Mouse (Mus musculus) thymus, postnatal 36 days (tissue): ENCODE results near the gene Rbfox1.

Experiments used
- DNase-seq, 2 experiments: peaks; one replicate each; pipeline ENCODE4 v3.0.0; 2022; ENCODE audit warnings: mixed read lengths in 2 of 2

Rbfox1 gene

DNA sequence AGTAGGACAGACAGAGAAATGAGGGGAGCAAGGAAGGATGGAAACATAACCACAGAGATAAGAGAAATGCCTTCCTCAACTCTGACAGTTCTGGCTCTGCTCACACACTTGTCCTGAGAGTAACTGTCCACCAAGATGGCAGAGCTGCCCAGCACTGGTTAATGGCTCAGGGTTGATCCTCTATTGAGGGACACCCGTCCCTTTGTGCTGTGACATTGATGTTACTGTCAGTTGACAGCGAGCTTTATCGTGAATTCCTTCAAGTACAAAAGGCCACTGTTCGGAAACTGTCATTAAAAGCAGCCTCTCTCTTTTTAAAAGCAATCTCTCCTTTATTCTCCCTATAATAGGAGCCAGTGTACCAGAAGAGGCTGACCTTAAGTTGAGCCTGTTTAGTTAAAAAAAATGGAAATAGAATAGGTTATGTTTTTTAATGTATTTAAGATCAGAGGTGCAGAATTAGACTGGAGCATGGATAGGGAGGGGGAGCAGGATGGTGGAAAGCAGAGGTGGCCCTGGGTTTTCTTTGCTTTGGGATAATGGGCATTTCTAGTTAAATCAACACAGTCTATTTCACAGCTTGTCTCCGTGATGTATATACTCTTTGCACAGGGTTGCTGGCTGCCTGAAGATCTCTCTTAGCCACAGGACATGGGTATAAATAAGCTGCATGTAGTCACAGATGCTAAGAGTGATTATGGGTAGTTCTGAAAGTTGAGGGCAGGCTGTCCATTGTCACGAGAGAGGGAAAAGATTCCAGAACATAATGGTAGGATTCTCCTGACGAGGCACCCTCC lies 212.3 kb downstream of the Rbfox1 start:
- no peak for DNase-seq

DNA sequence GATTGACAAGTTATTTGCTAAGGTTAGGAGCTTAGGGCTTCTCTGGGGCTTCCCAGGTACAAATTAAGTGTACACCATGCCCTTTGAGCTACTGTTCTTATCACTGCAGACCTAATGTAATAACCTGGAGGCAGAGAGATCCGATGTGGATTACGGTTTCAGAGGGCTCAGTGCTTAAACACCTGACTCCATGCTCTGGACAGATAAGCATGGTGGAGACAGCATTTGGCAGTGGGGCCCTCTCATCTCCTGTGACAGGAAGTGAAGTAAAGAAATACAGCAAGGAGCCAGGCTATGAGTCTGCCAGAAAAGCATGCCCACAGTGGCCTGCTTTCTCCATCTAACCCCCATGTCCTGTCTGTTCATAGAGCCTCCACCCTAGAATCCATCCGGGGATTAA lies 213.0 kb downstream of the Rbfox1 start:
- no peak for DNase-seq

DNA sequence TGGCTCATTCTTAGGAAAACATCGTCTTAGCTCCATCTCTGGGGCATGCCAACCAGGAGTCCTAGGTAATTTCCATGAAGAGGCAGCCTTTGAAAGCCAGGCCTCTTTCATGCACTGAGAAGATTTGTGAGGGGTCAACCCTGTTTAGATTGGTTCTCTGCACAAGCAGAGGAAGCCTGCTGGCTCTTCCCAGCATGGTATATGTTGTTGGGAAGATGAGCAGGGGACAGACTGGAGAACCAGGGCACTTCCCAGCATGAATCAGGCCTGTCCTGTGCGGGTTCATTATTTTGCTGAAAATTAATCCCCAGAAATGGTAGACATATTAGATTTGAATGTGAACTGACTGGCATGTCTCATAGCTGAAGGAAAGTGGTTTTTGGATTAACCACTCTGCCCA lies 214.4 kb downstream of the Rbfox1 start:
- DNase-seq, result no peak

DNA sequence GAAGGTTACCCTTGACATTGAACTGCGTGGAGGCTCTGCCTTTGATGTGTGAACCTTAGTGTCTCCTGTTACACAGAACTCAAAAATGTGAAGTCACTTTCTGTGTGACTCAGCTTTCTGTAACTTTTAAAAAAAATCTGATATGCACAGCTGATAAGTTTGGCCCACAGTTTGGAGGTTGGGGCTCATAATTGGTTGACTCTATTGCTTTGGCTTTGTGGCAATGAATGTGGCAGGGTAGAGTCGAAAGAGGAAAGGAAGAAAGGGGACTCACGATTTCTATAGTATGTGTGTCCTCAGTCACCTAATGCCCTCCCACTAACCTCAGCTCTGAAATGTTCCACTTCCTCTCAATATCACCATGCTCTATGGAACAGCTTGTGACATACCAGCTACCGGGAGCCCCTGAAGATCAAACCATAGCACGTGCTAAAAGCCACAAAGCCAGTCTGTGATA lies 215.3 kb downstream of the Rbfox1 start:
- DNase-seq, result no peak

DNA sequence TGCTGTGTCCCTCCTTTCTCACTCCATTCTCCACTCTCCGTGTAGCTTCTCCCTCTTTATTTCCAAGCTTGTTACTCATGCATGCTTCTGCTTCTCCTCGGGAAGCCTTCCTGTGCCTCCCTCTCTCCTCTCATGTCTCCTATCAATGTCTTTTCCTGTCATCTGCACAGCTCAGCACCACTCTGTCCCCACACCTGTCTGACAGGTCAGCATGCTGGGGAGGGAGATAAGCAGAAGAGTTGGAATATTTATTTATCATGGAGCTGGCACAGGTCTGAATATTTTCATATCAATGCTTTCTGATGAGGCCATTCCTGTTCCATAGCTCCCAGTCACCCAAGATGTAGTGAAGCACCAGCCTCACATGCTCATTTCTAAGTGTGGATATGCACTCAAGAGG lies 218.6 kb downstream of the Rbfox1 start:
- no peak for DNase-seq

DNA sequence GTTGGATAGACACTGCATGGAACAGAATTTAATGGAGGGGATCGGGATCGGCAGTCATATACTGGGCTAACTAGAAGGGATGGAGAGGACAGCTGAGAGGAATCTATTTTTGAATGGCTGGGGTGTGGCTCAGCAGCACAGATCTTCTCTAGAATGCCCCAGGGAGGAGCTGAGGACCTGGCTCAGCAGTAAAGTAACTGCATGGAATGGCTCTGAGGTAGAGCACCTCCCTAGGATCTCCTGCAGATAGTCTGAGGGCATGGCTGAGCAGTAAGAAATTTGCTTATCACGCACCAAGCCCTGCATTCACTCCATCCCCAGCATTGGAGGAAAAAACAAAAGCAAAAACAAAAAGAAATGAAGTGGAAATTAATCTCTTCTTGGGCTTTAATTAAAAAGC lies 225.0 kb downstream of the Rbfox1 start:
- DNase-seq, result no peak

DNA sequence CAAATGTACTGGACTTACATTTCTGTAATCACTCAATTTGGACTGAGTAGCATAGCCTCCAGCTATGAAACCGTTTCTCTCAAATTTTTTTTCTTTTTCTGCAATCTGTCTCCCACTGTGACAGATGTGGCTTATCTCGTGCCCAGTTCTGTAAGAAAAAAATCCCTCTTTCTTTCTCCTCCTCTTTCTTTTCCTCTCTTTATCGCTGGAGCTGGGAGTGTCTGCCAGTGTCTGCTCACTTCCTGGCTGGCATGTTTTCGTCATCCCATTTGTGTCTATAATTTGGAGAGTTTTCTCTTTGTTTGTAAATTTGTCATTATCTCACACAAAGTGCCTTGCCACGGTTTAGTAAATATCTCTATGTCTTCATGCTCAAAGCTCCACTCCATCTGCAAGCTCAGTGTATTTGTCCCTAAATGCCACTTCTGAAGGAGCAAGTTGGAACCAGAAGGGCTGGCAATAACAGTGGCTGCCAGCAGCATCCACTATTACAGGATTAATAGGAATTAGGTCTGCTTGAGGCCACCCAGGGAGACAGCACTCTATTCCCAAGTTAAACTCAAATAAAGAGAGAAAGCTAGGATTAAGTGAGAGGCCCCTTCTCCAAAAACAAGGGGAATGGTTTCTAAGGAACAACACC lies 228.8 kb downstream of the Rbfox1 start:
- no peak for DNase-seq

DNA sequence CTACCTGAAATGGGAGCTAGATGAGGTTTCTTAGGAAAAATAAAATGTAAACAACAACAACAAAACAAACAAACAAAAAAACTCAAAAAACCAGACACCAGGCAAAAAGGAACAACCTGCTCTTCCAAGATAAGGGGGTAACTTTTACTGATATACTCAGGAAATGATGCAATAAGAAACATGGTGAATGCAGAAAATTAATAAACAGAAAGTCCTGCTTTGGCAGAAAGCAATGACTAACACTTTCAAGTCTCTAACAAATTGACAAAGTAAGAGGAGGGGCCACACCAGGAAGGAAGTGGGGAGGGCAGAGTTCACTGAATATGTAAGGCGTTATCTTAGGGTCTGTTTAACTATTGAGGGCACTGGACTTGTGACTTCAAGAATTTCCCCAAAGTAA lies 234.3 kb downstream of the Rbfox1 start:
- no peak for DNase-seq

DNA sequence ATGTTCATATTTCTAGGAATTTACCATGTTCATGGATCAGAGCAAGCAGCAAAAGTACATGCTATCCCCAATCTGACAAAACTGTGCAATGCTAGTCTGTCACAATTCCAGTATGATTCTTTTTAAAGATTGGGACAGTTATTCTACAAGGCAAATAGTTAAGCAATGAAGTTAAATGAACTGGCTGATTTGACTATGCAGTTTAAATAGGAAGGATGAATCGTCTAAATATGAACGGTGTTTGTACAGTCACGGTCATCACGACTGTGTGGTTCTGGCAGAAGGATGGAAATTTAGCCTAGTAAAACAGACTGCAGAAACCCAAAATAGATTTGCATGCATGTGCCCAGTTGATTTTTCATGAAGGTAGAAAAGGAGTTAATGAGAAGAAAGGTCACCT lies 236.1 kb downstream of the Rbfox1 start:
- no peak for DNase-seq

DNA sequence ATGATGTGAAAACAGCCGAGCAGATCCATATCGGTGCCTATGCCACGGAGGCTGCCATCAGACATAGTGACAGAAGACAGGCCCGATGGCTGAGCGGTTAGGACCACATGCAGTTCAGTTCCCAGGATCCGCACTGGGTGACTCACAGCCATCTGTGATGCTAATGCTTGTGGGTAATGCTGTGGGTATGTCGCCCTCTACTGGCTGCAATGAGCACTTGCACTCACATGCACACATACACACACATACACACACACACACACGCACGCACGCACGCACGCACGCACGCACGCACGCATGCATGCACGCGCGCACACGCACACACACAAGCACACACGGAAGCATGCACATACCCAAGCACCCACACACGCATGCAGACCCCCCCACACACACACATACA lies 237.7 kb downstream of the Rbfox1 start:
- DNase-seq, result no peak

DNA sequence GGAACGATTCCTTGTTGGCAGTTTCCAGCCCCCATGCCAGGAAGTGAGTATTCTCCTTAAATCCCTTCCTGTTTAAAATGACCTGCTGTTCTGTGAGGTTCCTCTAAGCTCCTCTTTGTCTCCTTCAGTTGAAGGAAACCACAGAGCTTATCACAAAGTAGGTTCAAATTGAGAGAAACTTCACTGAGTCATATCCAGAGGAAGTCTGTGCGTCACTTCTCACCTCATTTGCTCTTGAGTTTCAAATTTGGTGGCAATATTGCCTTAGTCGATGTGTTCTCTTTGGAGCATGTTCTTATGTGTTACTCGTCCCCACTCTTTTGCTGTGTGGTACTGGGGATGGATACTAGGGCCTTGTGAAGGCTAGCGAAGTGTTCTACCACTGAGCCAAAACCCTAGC lies 243.2 kb downstream of the Rbfox1 start:
- no peak for DNase-seq

DNA sequence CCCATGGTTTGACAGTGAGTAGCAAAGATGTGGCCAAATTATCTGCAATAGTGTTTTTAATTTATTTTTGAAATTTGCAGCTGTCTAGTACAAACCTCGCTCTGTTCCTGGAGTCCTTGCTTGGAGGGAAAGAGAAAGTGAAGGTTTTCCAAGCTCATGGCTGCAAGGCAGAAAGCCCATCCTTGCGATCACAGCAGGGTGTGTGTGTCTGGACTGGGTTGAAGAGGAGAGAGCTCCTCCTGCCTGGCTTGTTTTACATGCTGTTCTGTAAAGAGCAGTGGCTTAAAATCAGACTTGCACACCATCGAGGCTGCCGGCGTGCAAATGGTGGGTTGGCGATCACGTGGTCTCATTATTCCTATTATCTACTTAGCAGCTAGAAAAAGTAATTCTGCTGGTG lies 249.9 kb downstream of the Rbfox1 start:
- DNase-seq, result no peak

DNA sequence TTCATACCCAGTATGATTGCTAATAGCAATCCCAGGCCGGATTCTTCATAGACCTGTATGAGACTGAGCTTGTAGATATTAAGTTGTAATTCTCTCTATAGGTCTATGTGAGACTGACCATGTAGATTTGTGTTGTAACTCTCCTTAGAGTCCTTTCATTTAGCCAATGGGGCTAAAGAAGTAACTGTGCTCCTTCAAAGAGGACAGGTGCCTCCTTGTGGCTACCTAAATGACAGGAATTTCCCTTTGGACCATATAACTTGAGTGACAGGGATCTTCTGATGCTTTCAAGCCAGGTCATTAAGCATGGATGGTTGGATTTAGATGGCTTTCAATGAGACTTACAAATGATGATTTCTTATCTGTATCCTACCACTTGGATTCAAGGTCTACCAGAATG lies 254.3 kb downstream of the Rbfox1 start:
- no peak for DNase-seq

DNA sequence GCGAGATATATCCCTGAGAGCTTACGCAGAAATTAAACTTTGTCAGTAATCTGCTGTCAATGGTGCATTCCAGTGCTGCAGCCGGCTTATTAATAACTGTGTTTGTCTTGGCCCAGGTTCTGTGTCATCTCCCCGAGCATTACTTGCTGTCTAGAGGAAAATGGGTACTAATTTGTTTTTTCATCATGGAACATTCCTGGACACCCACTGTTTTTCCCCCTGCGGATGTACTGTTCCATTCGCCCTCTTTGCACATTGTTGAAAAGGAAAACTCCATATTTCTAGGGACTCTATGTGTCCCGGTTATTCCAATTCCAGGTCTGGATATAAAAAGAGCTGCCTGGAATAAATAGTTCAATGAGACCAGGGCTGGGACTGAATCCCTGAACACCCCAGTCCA lies 262.8 kb downstream of the Rbfox1 start:
- DNase-seq, result no peak

DNA sequence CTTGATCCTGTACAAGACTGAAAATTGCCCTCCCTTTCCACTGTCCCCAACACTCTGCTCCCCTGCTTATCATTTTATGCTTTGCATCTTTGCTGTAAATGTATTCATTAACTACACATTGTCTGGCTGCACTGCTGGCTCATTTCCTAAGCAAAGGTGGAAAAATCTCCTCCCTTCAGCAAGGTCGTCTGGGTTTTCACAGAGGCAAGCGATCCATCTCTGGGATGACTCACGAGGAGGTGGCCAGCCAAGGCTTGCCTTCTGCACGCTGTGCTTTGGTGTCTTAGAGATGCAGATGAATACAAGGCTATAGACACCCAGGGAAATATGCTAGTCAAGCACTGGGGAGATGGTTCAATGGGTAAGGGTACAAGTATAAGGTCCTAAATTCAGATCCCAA lies 264.2 kb downstream of the Rbfox1 start:
- DNase-seq, result no peak

DNA sequence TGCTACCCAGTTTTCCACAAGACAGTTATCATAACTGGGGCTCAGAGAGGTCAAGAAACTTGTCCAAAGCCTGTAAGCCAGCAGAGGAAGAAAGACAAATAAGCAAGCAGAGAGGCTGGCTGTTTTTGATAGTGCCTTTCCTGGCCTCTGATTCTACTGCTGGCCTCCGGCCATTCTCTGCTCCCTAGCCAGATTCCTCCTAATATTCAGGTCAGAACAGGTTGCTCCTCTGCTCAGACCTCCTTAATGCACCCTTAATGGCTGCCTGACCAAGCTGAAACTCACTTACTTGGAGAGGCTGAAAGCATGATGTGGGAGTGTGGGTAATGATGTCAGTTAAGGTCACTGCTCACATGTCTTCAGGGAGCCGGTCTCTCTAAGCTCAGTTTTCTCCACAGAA lies 270.4 kb downstream of the Rbfox1 start:
- DNase-seq, result no peak

DNA sequence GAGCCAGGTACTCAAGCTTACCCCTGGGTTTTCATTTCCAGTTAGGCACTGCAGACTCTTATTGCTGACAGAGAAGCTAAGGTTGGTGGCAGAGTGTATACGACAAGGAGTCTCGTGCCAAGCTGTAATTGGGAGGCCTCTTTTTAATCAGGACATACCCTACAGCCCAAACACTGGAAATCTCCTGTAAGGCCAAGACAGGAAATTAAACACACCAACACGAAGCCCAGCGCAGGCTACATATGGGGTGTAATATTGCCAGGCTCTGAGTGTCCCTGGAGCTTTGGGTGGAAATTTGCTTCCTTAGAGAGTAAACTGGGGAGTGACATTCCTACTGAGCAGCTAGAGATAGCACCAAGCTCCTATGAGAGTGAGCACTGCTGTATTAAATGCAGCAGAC lies 279.3 kb downstream of the Rbfox1 start:
- no peak for DNase-seq

DNA sequence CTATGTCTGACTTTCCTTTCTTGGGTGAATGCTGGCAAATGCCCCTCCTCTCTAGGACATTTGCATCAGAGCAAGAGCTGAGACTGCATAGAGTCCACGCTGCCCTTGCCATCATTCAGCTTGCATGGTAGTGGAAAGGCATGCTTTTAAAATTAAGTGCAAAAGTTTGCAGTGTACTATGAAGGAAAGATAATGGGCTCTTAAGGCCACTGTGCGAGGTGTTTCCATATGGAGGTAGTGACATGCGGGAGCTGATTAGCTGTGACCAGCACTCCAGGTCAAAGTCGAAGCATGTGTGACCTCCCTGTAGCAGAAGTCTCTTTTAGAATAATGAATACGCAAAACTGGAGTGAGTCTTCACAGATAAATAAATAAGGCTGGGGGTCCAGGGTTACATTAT lies 284.2 kb downstream of the Rbfox1 start:
- DNase-seq, result no peak

DNA sequence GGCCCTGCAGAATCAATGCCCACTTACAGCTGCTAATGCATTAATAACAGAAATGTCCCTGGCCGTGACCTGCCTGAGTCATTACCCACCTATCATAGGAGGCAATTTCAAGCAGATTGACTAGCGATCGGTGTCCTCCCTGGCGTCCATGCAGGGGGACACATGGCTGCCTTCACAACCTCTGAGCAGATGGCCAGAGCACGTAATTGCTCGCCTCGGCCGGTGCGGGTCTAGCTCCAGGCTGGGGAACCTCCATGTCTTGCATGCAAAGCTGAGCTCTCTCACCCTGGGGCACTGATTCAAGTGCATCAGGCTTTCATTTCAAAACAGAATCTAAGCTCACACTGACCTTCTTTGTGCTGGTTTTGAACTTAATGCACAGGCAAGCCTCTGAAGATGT lies 295.7 kb downstream of the Rbfox1 start:
- DNase-seq, result no peak

DNA sequence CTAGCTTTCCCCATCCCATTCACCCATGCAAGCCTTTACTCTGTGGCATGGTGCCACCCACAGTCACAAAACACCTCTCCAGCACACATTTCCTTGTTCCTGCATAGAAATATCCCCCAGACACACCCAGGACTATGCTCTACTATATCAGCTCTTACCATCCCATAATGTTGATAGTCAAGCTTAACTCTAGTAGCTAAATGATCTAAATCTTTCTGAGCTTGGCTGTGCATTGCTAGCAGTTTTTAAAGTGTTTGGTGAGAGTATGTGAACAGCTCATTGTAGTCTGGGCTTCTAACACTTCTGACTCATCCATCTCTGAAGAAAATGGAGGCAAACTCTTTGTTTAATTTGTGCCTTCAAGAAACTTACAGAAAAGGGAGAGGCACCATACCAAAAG lies 297.2 kb downstream of the Rbfox1 start:
- DNase-seq, result no peak

DNA sequence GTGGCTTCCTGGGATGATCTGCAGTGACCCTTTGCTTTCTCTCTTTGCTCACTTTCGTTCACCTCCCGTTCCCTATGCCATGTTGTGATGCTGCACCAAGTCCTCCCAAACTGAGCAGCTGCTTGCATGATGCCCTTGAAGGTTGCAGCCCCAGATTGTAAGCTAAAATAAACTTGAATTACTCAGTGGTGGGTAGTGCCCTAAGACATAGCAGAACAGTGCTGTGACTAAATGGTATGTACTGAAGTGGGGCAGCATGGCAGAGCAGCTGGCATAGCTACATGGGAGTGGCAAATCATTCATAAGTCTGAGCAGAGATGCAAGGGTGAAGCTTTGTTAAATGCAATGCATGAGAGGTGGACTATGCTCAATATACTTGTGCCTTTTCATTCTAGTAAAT lies 307.2 kb downstream of the Rbfox1 start:
- no peak for DNase-seq

DNA sequence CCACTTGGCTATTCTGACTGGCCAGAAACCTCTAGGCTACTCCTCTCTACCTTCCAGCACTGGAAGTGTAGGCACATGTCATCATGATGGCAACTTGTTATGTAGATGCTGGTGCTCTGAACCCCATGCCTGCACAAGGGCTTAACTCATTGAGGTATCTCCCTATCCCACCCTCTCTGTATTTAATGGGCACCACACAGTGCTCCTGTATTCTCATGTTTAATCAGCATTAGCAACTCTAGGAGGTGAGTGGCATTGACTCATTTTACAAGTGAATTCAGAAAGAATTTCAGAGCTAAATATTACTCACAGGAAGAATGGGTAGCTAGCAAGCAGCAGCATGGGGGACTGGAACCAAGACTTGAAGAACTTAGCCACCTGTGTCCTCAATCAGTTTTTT lies 321.3 kb downstream of the Rbfox1 start:
- DNase-seq, result no peak

DNA sequence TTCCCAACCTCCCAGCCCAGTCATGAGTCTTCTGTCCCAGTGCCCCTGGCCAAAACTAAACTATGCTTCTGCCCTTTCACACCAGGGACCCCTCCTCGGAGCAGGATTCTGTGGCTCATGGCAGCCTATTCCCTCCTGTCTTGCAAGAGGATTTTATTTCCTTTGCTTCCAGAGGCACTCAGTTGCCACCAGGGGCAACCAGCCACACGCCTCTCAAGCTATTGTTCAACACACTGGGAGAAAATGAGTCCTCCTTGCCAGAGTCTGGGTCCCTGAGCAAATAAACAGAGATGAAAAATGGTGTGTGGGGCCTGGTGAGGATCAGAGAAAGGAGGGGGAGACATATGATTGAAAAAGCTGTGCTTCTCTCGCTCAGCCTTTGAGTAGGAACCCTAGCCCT lies 327.8 kb downstream of the Rbfox1 start:
- DNase-seq, result no peak

DNA sequence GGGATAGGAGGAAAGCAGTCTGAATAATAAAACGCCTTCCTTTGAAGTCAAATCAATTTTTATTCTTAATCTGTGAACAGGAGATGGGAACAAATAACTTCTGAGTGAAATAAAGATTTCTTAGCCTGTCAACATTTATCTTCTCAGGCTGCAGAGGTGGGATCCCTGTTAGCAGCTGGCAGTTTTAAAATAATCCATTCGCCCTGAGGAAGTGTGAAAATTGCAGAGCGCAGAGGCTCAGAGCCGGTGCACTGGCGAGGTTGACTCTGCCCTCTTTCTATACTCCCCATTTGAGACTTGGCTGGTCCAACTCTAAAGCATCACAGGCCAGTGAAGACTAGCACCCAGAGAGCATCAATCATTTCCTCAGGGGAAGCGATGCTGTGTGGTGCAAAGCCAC lies 342.3 kb downstream of the Rbfox1 start:
- no peak for DNase-seq

DNA sequence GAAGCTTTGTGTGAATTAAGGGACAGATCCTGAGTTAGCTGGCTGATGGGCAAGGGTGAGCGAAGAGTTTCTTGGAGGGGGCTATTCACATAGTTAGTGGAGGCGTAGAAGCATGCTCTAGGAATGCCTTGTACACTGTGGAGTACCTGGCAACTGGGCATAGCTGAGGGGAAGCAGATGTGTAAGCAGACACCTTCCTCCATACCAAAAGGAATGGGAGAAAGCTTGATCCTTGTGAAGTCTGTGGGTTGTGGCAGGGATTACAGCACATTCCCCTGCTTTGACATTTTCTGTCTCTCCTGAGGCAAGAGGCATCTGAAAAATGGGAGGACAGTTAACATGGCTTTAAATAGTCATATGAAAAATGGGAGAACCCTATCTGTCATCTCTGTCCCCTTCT lies 347.8 kb downstream of the Rbfox1 start:
- DNase-seq, result no peak
